Mouse (Mus musculus) layer of hippocampus, adult 6 months (tissue): ENCODE measurements around the gene Riok2. TPM values are rescaled to one million over a fixed set of nuclear protein-coding genes. Genes with fewer than 3 reads are reported as not detected.

Experiments
- long read RNA-seq, 2 experiments: library from polyadenylated mRNA; unstranded; transcript quantifications; one replicate each; pipeline ENCODE4 v2.0.0; 2019 to 2020
- polyA plus RNA-seq: library from polyadenylated mRNA; unstranded; fragments of <200 nt; fragmentation: Nextera tagmentation; gene quantifications from 2 replicates; pipeline ENCODE4 v1.2.3, GENCODE M21; 2021

The Riok2 gene
- 15.2 and 16.1 TPM in 2 replicates for polyA plus RNA-seq
- long read RNA-seq, experiment 1, transcript Riok2-201 (10 exons, 3,220 nt), result major isoform, 28 of 39 reads
- long read RNA-seq, experiment 1, partial matches to known transcripts, result 4 of 39 reads
- long read RNA-seq, experiment 1, other reads (novel, unspliced or antisense), result 5 of 39 reads
- long read RNA-seq, experiment 2, transcript Riok2-201 (10 exons, 3,220 nt), result major isoform, 108 of 131 reads
- long read RNA-seq, experiment 2, partial matches to known transcripts, result 3 of 131 reads
- long read RNA-seq, experiment 2, other reads (novel, unspliced or antisense), result 19 of 131 reads

GRCm38 (mm10) chr17:17373918-17374910 lies at the start of gene Riok2:
TSS of gene Riok2 (plus strand) at chr17:17374309.

DNA sequence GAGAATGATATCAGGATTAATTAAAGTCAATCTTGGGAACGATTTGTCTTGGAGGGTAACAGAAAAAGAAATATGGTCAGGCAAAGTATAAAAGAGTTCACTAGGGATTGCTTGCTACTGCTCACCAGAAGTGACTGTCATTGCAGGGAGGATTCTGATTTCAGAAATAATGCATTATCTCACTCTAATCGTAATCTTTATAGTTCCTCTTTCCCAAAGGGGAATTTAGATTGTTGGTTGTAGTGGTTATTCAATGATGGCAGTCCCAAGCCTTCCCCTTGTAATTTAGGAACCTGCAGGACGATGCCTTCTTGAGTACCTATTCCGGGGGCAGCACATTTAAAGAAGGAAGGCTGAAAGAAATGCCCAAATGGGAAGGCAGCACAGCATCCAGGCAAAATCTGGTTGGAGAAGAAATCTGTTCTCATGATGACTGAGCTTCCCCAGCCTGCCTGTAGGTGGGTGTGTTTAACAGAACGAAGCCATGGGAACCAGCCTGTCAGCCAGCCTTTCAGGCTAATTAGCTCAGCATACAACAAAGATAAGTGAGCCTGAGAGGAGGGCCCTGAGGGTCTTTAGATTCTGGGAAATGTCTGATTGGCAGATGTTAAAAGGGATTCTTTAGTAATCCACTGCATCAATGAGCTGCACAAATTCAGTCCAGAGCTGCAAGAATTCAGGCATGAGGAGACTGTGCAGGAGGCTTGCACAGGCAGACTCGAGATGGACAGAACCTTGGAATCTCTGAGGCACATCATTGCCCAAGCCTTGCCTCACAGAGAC lies 28.3 kb downstream of the Riok2 start, which contains the start of gene Lix1:
Gene Lix1, plus strand, starts transcription at position 451 of the 783 bp plus-strand sequence.

Other genes with a start within 250 kb of the Riok2 start
- 55.4 and 57.0 TPM in 2 replicates for gene Lix1, start 28.4 kb downstream of the Riok2 start, polyA plus RNA-seq